Mouse (Mus musculus): ENCODE measurements at regions not wholly inside any gene's neighbourhood (a gene's known extent, or its start where the extent isn't known, plus 50 kb on each side); places are given as distances from the start of the nearest gene placed in this dataset.

DNA sequence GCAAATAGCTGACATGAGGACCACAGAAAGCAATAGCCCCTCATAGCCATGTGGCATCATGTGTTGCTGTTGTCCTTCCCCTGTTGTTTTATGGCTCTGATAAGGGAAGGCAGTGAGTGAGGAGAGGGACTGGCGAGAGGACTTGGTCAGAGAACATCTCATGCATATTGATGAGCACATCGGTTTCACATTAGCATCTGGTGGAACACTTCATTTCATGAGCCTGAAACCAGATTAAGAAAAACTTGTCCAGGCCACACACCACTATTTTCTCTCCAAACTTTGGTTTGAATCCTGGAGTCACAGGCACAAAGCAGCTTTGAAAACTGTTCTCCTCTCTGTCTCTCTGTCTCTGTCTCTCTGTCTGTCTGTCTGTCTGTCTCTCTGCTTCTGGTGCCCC is 451.0 kb upstream of the Mgmt start:
- no peak for ATAC-seq (ENCODE audit: insufficient number of reproducible peaks, insufficient read depth, low FRiP score, low TSS enrichment)
- Histone ChIP-seq H3K4me2 (replicated peaks) (no peak overlapping the region), H3K9me3 (no peaks in the 10 kb centered on the region), H3K4me1 (no peaks in the 10 kb centered on the region), H3K27ac (no peak overlapping the region), H3K36me3 (no peaks in the 10 kb centered on the region), H3K9ac (no peak overlapping the region), H3K27me3 (no peaks in the 10 kb centered on the region), H3K4me3 (no peak overlapping the region)
- WGBS, result 78% methylated on average over 2 of the region's 2 CpGs

DNA sequence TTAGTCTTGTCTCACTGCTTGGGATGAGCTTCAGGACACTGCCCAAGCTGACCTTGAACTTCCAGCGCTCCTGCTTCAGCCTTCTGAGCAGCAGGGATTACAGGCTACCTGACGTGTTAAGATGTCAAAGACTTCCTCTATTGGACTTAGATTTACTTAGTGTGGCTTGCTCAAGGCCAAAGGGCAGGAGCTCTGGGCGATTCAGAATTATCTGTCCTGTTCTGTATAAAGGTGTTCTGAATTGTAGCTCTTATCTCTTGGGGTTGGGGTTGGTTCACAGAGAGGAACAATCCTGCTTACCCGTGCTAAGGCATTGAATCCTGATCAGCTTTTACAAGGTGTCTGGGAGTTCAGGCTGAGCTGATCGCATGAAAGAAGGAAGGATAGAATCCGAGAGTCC is 449.3 kb upstream of the Mgmt start:
- Histone ChIP-seq H3K36me3 (no peaks in the 10 kb centered on the region), H3K4me1 (no peaks in the 10 kb centered on the region), H3K27me3 (no peaks in the 10 kb centered on the region), H3K27ac (no peak overlapping the region), H3K4me3 (no peak overlapping the region), H3K9ac (no peak overlapping the region), H3K4me2 (replicated peaks) (no peak overlapping the region), H3K9me3 (no peaks in the 10 kb centered on the region)
- no peak for ATAC-seq (ENCODE audit: insufficient number of reproducible peaks, insufficient read depth, low FRiP score, low TSS enrichment)
- WGBS, result 79% methylated on average over 6 of the region's 6 CpGs

DNA sequence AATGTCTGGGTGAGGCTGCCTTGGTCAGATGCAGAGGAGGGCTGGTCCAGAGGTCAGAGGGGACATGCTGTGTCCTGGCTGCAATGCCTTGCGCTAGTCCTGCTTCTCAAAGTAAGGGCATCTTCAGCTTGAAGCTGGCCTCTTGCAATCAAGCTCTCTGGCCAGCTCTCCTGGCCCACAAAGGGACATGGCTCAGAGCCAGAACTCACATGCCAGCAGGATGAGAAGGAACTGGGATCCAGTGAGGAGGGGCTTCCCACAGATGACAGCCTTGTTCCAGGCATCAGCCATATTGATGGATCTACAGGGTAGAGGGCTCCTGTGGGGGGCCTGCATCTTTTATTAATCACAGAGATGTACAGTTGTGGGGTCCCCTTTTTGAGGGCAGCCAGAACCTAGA is 445.1 kb upstream of the Mgmt start:
- H3K4me3 ChIP-seq, result no peak overlapping the region
- no peaks in the 10 kb centered on the region for H3K36me3 ChIP-seq
- H3K4me1 ChIP-seq, result no peaks in the 10 kb centered on the region
- WGBS, result 100% methylated on average over 1 of the region's 1 CpGs
- ATAC-seq (ENCODE audit: insufficient number of reproducible peaks, insufficient read depth, low FRiP score, low TSS enrichment), result no peak
- H3K27me3 ChIP-seq, result no peaks in the 10 kb centered on the region
- no peak overlapping the region for H3K9ac ChIP-seq
- no peak overlapping the region for H3K27ac ChIP-seq
- no peak overlapping the region for H3K4me2 ChIP-seq (replicated peaks)
- no peaks in the 10 kb centered on the region for H3K9me3 ChIP-seq

DNA sequence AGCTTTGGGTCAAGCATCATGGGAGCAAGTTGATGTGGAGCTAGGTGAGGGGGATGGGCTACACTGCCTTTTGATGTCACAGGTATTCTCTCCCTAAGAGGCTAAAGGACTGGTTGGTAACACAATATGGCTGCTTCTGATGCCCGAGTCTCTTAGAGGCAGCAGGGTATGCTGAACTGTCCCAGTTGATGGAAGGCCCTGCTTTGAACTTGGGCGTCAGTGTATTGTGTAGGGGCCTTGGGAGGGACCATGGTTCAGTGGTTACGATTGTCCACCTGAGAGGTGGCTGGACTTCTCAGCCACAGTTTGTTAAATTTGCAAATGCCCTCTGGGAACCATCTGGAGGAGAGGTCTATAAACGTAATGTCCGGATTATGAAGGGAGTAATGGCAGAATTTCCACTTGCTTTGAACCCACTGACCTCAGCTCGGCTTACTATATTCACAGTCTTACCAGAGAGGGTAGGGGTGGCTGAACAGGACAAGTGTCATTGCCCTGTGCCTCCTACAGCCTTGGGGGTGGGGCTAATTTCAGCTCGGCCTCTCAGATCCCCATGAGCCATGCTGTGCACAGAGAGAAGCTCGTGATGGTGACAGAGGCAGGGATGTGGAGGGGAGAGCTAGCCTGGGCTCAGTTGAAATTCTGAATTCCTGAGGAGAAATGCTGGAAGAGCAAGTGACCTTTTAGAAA is 442.6 kb upstream of the Mgmt start:
- ATAC-seq (ENCODE audit: insufficient number of reproducible peaks, insufficient read depth, low FRiP score, low TSS enrichment), result no peak
- Histone ChIP-seq H3K9ac (no peak overlapping the region), H3K4me1 (peaks cover 11% of the 10 kb centered on the region; the same call in 1 of the 2 replicates), H3K9me3 (no peaks in the 10 kb centered on the region), H3K27me3 (no peaks in the 10 kb centered on the region), H3K36me3 (no peaks in the 10 kb centered on the region), H3K27ac (no peak overlapping the region), H3K4me2 (replicated peaks) (no peak overlapping the region), H3K4me3 (no peak overlapping the region)
- 65% methylated on average over 8 of the region's 8 CpGs for WGBS

DNA sequence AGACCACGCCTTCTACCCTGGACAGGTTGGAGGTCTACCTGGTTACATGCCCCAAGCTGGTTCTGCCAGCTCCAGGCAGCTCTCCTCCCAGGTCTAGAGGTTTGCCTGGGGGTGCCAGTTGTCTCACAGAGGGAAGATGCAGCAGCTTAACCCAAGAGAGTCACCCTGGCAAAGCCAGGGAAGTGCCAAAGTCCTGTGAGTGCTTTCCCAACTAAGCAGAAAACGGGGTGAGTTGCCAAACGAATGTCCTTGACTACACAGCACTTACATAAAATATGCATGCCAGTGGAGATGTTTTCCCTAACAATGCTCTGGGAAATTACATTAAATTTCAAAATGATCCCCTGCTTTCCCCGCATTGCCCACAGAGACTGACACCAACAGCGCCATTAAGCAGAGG is 441.9 kb upstream of the Mgmt start:
- Histone ChIP-seq H3K27me3 (no peaks in the 10 kb centered on the region), H3K9me3 (no peaks in the 10 kb centered on the region), H3K36me3 (no peaks in the 10 kb centered on the region), H3K27ac (no peak overlapping the region), H3K4me3 (no peak overlapping the region), H3K4me1 (peaks cover 11% of the 10 kb centered on the region; the same call in 1 of the 2 replicates), H3K9ac (no peak overlapping the region), H3K4me2 (replicated peaks) (no peak overlapping the region)
- no peak for ATAC-seq (ENCODE audit: insufficient number of reproducible peaks, insufficient read depth, low FRiP score, low TSS enrichment)
- 71% methylated on average over 5 of the region's 5 CpGs for WGBS

DNA sequence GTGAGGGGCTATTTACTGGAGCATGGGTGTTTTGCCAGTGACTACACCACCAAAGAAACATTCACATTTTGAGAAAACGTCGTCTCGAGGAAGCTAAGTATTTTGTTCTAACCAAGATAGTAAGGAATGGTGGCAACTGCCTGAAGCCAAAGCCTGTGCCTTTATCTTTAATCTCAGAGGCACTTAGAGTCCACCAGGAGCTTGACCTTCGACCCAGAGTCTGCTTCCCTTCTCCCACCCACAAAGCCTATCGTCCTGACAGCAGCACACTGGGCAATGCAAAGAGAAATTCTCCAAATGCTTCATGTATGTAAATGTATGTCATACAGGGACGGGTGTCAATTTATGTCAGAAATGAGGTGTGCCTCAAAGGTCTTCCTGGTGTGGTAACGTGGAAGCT is 437.2 kb upstream of the Mgmt start:
- H3K4me2 ChIP-seq (replicated peaks), result no peak overlapping the region
- no peak for ATAC-seq (ENCODE audit: insufficient number of reproducible peaks, insufficient read depth, low FRiP score, low TSS enrichment)
- peaks cover 11% of the 10 kb centered on the region; the same call in 1 of the 2 replicates for H3K4me1 ChIP-seq
- H3K9me3 ChIP-seq, result no peaks in the 10 kb centered on the region
- no peak overlapping the region for H3K9ac ChIP-seq
- WGBS, result 33% methylated on average over 7 of the region's 7 CpGs
- H3K36me3 ChIP-seq, result no peaks in the 10 kb centered on the region
- no peak overlapping the region for H3K4me3 ChIP-seq
- no peak overlapping the region for H3K27ac ChIP-seq
- H3K27me3 ChIP-seq, result no peaks in the 10 kb centered on the region

DNA sequence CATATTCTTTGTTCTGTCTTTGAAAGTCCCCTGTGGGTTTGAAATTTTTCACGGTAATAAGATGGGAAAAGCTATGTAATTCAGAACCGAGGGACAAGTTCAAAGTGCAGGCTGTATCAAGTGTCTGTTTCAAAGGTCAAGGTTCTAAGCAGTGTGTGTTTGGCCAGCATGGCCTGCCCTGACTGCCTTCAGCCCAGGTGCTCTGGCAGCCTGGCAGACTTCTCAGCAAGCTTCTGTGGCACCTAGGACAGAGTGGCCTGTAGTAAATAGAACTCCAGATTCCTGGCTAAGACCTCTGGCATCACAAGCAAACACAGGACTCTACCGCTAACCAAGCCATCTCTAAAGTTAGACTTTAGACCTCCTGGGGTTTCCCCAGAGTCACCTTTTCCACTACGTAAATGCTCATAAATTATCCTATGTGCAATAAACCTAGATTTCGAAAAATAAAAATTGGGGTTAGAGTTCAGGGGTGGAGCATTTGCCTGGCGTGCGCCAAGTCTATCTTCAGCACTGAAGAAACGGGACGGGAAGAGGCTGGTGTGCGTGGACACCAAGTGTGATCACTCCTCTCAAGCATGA is 436.5 kb upstream of the Mgmt start:
- H3K9me3 ChIP-seq, result no peaks in the 10 kb centered on the region
- H3K27ac ChIP-seq, result no peak overlapping the region
- H3K9ac ChIP-seq, result no peak overlapping the region
- no peak for ATAC-seq (ENCODE audit: insufficient number of reproducible peaks, insufficient read depth, low FRiP score, low TSS enrichment)
- no peak overlapping the region for H3K4me3 ChIP-seq
- no peak overlapping the region for H3K4me2 ChIP-seq (replicated peaks)
- no peaks in the 10 kb centered on the region for H3K27me3 ChIP-seq
- no peaks in the 10 kb centered on the region for H3K36me3 ChIP-seq
- peaks cover 11% of the 10 kb centered on the region; the same call in 1 of the 2 replicates for H3K4me1 ChIP-seq
- 73% methylated on average over 10 of the region's 10 CpGs for WGBS

DNA sequence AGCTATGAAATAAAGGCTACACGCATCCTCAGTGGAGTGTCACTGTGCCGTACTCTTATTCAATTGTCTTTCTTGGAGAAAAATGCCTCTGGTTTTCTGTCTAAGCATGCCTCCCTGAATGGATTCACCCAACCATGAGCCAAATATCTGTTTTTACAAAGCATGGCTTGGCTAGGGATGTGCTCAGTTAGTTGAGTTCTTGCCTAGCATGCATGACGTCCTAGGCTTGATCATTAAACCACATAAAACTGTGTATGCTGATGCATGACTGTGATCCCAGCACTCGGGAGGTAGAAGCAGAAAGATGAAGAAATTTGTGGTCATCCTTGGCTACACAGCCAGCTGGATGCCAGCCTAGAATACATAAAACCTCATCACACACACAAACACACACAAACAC is 417.3 kb upstream of the Mgmt start:
- H3K9me3 ChIP-seq, result no peaks in the 10 kb centered on the region
- H3K27ac ChIP-seq, result no peak overlapping the region
- no peak for ATAC-seq (ENCODE audit: insufficient number of reproducible peaks, insufficient read depth, low FRiP score, low TSS enrichment)
- no peaks in the 10 kb centered on the region for H3K36me3 ChIP-seq
- no peak overlapping the region for H3K9ac ChIP-seq
- 84% methylated on average over 4 of the region's 4 CpGs for WGBS
- H3K4me2 ChIP-seq (replicated peaks), result no peak overlapping the region
- H3K27me3 ChIP-seq, result no peaks in the 10 kb centered on the region
- H3K4me1 ChIP-seq, result peaks cover 19% of the 10 kb centered on the region
- no peak overlapping the region for H3K4me3 ChIP-seq

DNA sequence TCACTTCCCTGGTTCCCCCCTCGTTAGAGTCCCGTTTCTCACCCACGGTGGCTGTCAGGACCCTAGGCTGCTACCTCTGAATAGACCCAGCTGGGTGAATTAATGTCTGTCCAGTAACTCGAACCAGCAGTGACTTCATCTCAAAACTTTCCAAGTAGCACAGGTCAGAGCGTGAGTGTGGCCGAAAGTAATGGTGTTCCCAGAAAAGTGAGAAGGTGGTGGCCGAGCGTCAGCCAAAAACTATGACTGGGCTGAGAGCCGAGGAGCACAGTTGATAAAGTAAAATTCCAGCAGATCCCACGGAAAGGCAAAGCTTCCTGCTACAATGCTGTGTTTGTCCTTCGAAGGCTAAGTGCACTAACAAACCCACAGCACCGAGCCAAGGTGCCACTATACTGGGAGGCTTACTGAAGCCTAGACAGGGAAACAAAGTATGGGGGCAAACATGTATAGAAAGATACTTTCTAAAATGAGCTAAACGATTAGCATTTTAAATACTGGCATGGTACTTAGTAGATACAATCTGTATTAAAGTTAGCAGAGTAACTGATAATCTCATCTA is 413.7 kb upstream of the Mgmt start:
- H3K36me3 ChIP-seq, result no peaks in the 10 kb centered on the region
- H3K27ac ChIP-seq, result no peak overlapping the region
- H3K4me2 ChIP-seq (replicated peaks), result no peak overlapping the region
- no peak overlapping the region for H3K4me3 ChIP-seq
- H3K9ac ChIP-seq, result no peak overlapping the region
- H3K27me3 ChIP-seq, result no peaks in the 10 kb centered on the region
- no peaks in the 10 kb centered on the region for H3K9me3 ChIP-seq
- ATAC-seq (ENCODE audit: insufficient number of reproducible peaks, insufficient read depth, low FRiP score, low TSS enrichment), result no peak
- H3K4me1 ChIP-seq, result peaks cover 30% of the 10 kb centered on the region
- WGBS, result 39% methylated on average over 13 of the region's 13 CpGs

DNA sequence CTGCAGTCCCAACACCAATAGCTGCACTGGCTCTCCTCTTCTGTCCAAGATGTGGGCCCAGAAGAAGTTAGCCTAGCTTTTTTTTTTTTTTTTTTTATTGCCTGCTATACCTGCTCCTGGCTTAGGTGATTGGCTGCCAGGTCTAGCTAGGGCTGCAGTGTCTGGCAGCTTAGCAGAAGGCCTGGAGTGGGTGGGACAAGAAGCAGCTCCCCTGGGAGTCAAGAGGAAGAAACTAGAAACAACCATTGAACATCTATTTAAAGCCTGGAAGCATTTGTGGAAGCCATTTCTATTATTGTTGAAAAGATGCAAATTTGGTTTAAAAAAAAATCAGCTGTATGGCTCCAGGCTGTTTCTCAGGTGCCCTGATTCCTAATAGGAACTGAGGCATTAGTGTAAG is 411.2 kb upstream of the Mgmt start:
- H3K27ac ChIP-seq, result no peak overlapping the region
- no peak overlapping the region for H3K9ac ChIP-seq
- no peak for ATAC-seq (ENCODE audit: insufficient number of reproducible peaks, insufficient read depth, low FRiP score, low TSS enrichment)
- no peaks in the 10 kb centered on the region for H3K9me3 ChIP-seq
- no peak overlapping the region for H3K4me2 ChIP-seq (replicated peaks)
- H3K36me3 ChIP-seq, result no peaks in the 10 kb centered on the region
- no peaks in the 10 kb centered on the region for H3K27me3 ChIP-seq
- H3K4me3 ChIP-seq, result no peak overlapping the region
- peaks cover 41% of the 10 kb centered on the region for H3K4me1 ChIP-seq

DNA sequence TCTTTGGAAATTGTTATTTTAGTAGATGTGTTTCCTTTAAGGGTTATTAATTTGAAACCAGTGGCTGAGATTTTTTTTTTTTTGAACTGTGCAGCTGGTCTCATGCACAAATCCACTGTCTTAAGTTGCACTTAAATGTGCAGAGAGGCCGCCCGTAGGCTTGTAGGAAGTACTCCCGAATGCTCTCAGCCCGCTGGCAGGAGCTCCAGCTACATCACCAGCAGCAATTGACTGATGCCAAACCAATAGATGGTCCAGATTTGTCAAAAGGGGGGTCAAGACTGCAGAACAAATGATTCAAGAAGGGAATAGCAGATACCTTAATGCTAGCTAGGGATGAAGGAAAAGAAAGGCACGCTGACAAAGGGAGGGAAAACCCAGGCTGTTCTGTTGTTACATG is 406.9 kb upstream of the Mgmt start:
- no peaks in the 10 kb centered on the region for H3K27me3 ChIP-seq
- ATAC-seq (ENCODE audit: insufficient number of reproducible peaks, insufficient read depth, low FRiP score, low TSS enrichment), result no peak
- H3K27ac ChIP-seq, result no peak overlapping the region
- H3K9me3 ChIP-seq, result no peaks in the 10 kb centered on the region
- 26% methylated on average over 5 of the region's 5 CpGs for WGBS
- H3K4me3 ChIP-seq, result no peak overlapping the region
- H3K9ac ChIP-seq, result no peak overlapping the region
- H3K4me1 ChIP-seq, result peaks cover 34% of the 10 kb centered on the region
- H3K36me3 ChIP-seq, result no peaks in the 10 kb centered on the region
- no peak overlapping the region for H3K4me2 ChIP-seq (replicated peaks)

DNA sequence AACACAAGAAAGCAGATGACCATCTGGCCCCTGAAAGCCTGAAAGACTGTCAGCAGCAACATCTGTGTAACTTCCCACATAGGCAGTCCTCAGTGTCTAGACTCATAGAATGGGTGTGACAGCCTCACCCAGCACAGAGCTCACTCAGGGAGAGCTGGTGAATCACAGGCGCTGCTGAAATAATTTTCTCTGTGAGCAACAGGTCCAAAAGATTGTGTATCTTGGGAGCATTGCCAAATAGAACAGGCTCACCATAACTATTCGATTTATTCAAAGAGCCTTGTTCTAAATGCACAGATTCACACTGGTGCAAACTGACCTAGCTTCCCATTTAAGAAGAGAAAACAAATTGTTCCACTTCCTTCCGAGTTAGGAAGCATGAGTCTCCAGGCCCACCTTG is 399.6 kb upstream of the Mgmt start:
- H3K4me2 ChIP-seq (replicated peaks), result no peak overlapping the region

More for the DNA sequence above, 399.6 kb upstream of the Mgmt start:
- Histone ChIP-seq H3K36me3 (no peaks in the 10 kb centered on the region), H3K27me3 (0 out of 2 replicates have a peak, but pooled peaks cover 5% of the 10 kb centered on the region), H3K9ac (no peak overlapping the region), H3K4me1 (peaks cover 42% of the 10 kb centered on the region), H3K27ac (no peak overlapping the region), H3K9me3 (no peaks in the 10 kb centered on the region), H3K4me3 (no peak overlapping the region)
- ATAC-seq (ENCODE audit: insufficient number of reproducible peaks, insufficient read depth, low FRiP score, low TSS enrichment), result no peak
- WGBS, result 52% methylated on average over 3 of the region's 3 CpGs
